Mouse (Mus musculus) kidney, adult 2 months (tissue): ENCODE measurements around the gene Olfr1411. TPM values are rescaled to one million over a fixed set of nuclear protein-coding genes. Genes with fewer than 3 reads are reported as not detected.

Experiments
- DNase-seq: peaks from one replicate; pipeline ENCODE4 v3.0.0; 2021
- H3K27ac ChIP-seq: fragments of 200-500 bp; 2 replicates; pipeline ENCODE4 v1.5.1; 2012; ENCODE audit warnings: low read depth, low read length, control low read depth, inconsistent platforms; ENCODE audit not compliant: insufficient read depth
- H3K27me3 ChIP-seq: fragments of 200-500 bp; replicated peaks from 2 replicates; pipeline ENCODE4 v1.6.1; 2012; ENCODE audit warnings: mild to moderate bottlenecking, moderate library complexity, low read length, inconsistent platforms; ENCODE audit not compliant: control insufficient read depth, insufficient read depth
- H3K36me3 ChIP-seq: fragments of 200-500 bp; 2 replicates; pipeline ENCODE4 v1.6.1; 2012; ENCODE audit warnings: mild to moderate bottlenecking, moderate library complexity, low read length, inconsistent platforms; ENCODE audit not compliant: control insufficient read depth, insufficient read depth
- H3K4me1 ChIP-seq: fragments of 200-500 bp; 2 replicates; pipeline ENCODE4 v1.6.1; 2011; ENCODE audit warnings: low read length; ENCODE audit not compliant: control insufficient read depth, insufficient read depth
- H3K4me3 ChIP-seq: fragments of 200-500 bp; 2 replicates; pipeline ENCODE4 v1.5.1; 2011; ENCODE audit warnings: mild to moderate bottlenecking, low read depth, low read length, control low read depth; ENCODE audit not compliant: insufficient read depth
- CTCF ChIP-seq: fragments of 200-500 bp; conservative IDR thresholded peaks from 2 replicates; pipeline ENCODE4 v1.5.1; 2011; ENCODE audit warnings: low read depth, mild to moderate bottlenecking, control low read depth, low read length, moderate library complexity, mixed read lengths; ENCODE audit not compliant: insufficient read depth, insufficient read length
- POLR2A ChIP-seq: fragments of 200-500 bp; IDR thresholded peaks from one replicate; pipeline ENCODE4 v1.6.1; 2011; ENCODE audit warnings: low read depth, low read length, control low read depth
- WGBS: fragments of 180-500 bp; shearing (Covaris S2); methylation state at CpG from one replicate; pipeline ENCODE4 v1.1.7; 2018; 5-methylcytosine and 5-hydroxymethylcytosine counted together
- polyA plus RNA-seq: library from polyadenylated mRNA; depleted of rRNA; stranded (reverse); fragments of >200 nt; gene quantifications from 2 replicates; pipeline ENCODE4 v1.2.3, GENCODE M21; 2012; rRNA removed

Olfr1411 gene
- polyA plus RNA-seq = not detected in 2 replicates

DNA sequence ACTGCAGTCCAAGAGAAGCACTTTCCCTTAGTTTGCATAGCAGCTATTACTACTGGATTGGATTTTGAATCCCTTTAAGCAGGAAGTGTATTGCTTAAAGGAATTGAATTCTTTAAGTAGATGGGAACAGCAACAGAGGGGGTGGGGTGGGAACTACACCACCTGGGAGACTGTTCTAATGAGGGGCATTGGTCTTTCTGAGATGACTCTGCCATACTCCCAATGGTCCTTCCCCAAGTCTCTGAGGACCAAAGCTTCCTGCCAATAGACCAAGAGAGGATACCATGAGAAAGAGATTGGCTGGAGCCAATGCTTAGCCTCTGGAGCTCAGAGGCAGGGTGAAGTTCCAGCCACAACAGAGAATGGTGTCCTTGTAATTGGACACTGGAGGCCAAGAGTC, at the start of gene Olfr1411:
Gene Olfr1411, plus strand, starts transcription at position 301 of the 400 bp plus-strand sequence.
- H3K36me3 ChIP-seq = no peaks in the 10 kb centered on the region
- DNase-seq = no peak
- no peak within 1 kb of the TSS for H3K4me3 ChIP-seq
- H3K27me3 ChIP-seq = no peaks in the 10 kb centered on the region
- TF ChIP-seq CTCF = no peak
- TF ChIP-seq POLR2A = no peak
- no peak within 1 kb of the TSS for H3K27ac ChIP-seq
- H3K4me1 ChIP-seq = no peaks in the 10 kb centered on the region

DNA sequence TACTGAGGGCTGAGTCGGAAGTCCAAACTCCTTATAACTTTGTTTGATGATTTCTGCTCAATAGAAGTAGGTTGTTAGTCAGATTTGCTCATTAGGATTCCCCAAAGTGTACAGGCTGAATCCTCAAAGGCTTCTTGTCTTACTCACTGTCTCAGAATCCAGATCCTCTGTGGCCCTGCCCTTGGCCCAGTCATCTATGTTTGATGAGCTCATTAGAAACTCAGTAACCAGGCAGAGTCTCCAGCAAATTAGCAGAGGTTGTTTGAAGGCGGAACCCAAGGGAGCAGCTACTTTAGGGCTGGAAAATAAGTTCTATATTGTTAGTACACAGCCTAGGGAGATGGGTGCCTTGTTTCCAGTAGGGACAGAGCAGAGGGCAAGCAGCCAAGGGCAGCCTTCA, 48.3 kb upstream of the Olfr1411 start:
- Histone ChIP-seq H3K4me1 (no peaks in the 10 kb centered on the region), H3K27ac (no peak overlapping the region), H3K36me3 (no peaks in the 10 kb centered on the region), H3K27me3 (no peaks in the 10 kb centered on the region), H3K4me3 (no peak overlapping the region)
- 83% methylated on average over 2 of the region's 2 CpGs for WGBS
- TF ChIP-seq POLR2A (no peak), CTCF (no peak)
- DNase-seq = no peak

DNA sequence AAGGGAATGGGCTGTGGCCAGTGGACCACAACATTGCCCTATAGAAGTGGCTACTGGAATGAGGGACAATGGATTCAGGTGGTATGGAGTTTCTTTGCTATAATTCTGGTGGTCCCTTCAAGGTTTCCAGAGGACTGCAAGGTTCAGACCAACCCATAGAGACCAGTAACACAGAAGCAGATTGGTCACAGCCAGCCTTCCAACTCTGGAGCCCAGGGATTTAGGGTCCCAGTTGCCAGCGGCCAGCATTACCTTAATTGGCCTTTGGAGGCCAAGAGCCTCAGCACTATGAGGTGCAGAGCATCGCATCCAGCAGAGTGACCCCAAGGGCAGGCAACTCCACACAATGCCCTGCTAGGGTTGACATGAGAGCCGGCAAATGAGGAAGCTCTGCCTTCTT, 23.2 kb upstream of the Olfr1411 start, which contains the start of gene Olfr1413:
Gene Olfr1413, plus strand, starts transcription at position 301 of the 400 bp plus-strand sequence.
- no peak for DNase-seq
- Histone ChIP-seq H3K27me3 (no peaks in the 10 kb centered on the region), H3K4me3 (no peak within 1 kb of the TSS), H3K27ac (no peak within 1 kb of the TSS), H3K4me1 (no peaks in the 10 kb centered on the region), H3K36me3 (no peaks in the 10 kb centered on the region)
- 86% methylated on average over 3 of the region's 3 CpGs for WGBS
- TF ChIP-seq CTCF (no peak), POLR2A (no peak)

DNA sequence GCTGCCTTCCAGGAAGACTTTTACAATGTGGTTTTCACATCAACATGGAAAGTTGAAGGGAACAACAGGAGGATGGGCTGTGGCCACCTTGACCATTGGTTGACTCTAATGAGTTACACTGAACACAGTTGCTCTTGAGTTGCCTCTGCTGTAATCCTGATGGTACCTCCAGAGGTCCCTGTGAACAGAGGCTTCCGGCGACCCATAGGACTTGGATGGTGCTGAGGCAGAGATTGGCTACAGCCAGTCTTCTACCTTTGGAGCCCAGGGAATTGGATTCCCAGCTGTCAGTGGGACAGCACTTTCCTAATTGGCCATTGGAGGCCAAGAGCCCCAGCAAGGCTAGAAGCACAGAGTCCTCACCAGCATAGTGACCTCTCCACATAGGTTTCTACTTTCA, 8.7 kb upstream of the Olfr1411 start, which contains the start of gene Olfr1412:
Gene Olfr1412, plus strand, starts transcription at position 301 of the 400 bp plus-strand sequence.
- Histone ChIP-seq H3K4me1 (no peaks in the 10 kb centered on the region), H3K36me3 (no peaks in the 10 kb centered on the region), H3K27me3 (0 out of 2 replicates have a peak, but pooled peaks cover 1% of the 10 kb centered on the region), H3K4me3 (no peak within 1 kb of the TSS), H3K27ac (no peak within 1 kb of the TSS)
- no peak for TF ChIP-seq POLR2A
- no peak for TF ChIP-seq CTCF
- 88% methylated on average over 2 of the region's 2 CpGs for WGBS
- no peak for DNase-seq

DNA sequence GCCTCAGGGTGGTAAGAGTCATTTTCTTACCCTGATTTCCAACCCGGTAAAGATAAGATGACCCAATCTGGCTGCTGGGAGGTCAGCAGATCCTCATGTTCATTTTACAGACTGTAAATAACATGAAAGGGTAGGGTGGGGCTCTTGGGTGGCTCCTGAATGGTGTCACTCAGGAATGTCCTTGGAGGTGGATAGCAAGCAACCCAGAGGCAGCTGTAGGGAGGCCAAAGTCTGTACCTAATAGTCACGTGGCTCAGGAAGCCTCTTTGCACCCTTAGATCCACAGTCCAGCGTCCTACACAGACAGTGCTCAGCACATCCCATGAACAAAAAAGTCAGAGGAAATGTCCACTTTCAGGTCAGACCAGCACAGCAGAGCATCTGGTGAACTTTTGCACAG, 1.8 kb downstream of the Olfr1411 start:
- DNase-seq = no peak
- H3K4me3 ChIP-seq = no peak overlapping the region
- no peaks in the 10 kb centered on the region for H3K36me3 ChIP-seq
- no peaks in the 10 kb centered on the region for H3K27me3 ChIP-seq
- WGBS = 66% methylated on average over 3 of the region's 3 CpGs
- TF ChIP-seq CTCF = no peak
- TF ChIP-seq POLR2A = no peak
- no peak overlapping the region for H3K27ac ChIP-seq
- no peaks in the 10 kb centered on the region for H3K4me1 ChIP-seq

DNA sequence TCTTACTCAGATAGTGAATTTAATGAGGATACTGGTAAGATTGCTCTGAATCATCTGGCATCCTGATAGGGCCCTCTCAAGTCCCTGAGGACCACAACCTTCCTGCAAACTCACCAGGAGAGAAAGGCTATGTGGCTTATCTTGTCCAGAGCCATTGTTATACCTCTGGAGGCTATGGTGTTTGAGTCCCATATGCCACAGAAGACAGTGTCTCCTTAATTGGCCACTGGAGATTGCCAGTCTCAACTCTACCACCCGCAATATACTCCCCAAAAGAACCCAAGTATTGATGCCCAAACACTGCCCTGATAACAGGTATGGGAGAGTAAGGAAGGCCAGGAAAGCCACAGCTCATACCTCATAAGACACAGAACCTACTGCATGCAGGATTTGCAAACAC, 11.3 kb downstream of the Olfr1411 start, which contains the start of gene Olfr1410:
Gene Olfr1410, plus strand, starts transcription at position 301 of the 400 bp plus-strand sequence.
- H3K4me1 ChIP-seq = no peaks in the 10 kb centered on the region
- no peak for DNase-seq
- no peaks in the 10 kb centered on the region for H3K36me3 ChIP-seq
- no peak within 1 kb of the TSS for H3K4me3 ChIP-seq
- 87% methylated on average over 1 of the region's 1 CpGs for WGBS
- no peak within 1 kb of the TSS for H3K27ac ChIP-seq
- no peaks in the 10 kb centered on the region for H3K27me3 ChIP-seq
- TF ChIP-seq CTCF = no peak
- TF ChIP-seq POLR2A = no peak

DNA sequence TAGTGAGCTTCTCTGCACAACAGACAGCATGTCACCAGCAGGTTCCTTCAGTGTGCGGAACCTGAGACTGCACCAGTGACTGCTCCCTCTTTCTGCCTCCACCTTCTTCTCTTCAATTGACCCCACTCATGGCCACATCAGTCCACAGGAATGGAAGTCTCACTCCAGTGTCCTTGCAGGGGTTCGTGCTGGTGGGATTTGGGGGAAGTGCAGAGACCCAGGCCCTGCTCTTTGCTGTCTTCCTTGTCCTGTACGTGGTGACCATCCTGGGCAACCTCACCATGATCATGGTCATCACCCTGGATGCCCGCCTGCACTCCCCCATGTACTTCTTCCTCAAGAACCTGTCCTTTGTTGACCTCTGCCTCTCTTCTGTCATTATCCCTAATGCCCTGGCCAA, 13.5 kb downstream of the Olfr1411 start:
- H3K4me1 ChIP-seq = no peaks in the 10 kb centered on the region
- DNase-seq = no peak
- TF ChIP-seq POLR2A = no peak
- no peak for TF ChIP-seq CTCF
- 70% methylated on average over 4 of the region's 4 CpGs for WGBS
- no peaks in the 10 kb centered on the region for H3K27me3 ChIP-seq
- H3K4me3 ChIP-seq = no peak overlapping the region
- no peak overlapping the region for H3K27ac ChIP-seq
- H3K36me3 ChIP-seq = no peaks in the 10 kb centered on the region

DNA sequence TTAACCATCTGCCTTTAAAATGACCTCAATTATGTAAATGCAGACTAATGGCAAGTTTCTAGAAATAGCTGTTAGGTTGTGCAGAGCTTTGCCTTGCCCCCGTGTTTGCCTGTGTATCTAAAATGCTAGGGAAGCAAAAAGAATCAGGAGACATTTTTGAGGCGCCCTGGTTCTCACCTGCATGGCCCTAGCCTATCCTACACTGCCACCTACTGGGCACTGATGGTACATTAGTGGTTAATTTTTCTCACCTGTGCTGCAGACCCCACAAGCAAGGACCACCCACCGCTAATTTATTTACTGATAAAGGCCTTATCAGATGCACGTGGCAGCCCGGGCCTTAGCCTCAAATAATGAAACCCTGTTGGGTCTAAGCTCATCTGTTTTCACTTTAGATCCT, 16.8 kb downstream of the Olfr1411 start:
- peak; percentile 47 for DNase-seq
- Histone ChIP-seq H3K27me3 (no peaks in the 10 kb centered on the region), H3K27ac (no peak overlapping the region), H3K36me3 (no peaks in the 10 kb centered on the region), H3K4me1 (no peaks in the 10 kb centered on the region), H3K4me3 (no peak overlapping the region)
- 3% methylated on average over 5 of the region's 5 CpGs for WGBS
- TF ChIP-seq POLR2A (no peak), CTCF (peak; percentile 87)
